Mouse (Mus musculus): ENCODE measurements around the gene Fam149a. TPM values are rescaled to one million over a fixed set of nuclear protein-coding genes. Genes with fewer than 3 reads are reported as not detected.
"Not testable (repeated sequence)": the region's sequence is repeated elsewhere in the genome, so short reads cannot be mapped to it uniquely, and the experiment has no call there.

Gene Fam149a
- polyA plus RNA-seq, 1 experiment = 27.7 TPM

GRCm38 (mm10) chr8:45333493-45333892 is 48.6 kb downstream of the Fam149a start:
- H3K27ac ChIP-seq (ENCODE audit: insufficient read depth, low read length) = peak overlapping the region; percentile 61
- peak overlapping the region; percentile 72 for H3K4me3 ChIP-seq (ENCODE audit: insufficient read depth, low read length)
- TF ChIP-seq POLR2A (IDR thresholded peaks at IDR 0.05; ENCODE audit: low read depth, low read length) (no peak; the same call in none of the 2 replicates), CTCF (IDR thresholded peaks at IDR 0.05; ENCODE audit: borderline replicate concordance, insufficient read depth, low read length) (no peak)
- H3K4me1 ChIP-seq (ENCODE audit: control insufficient read depth, insufficient read depth, low read length) = peaks cover 6% of the 10 kb centered on the region

- Histone ChIP-seq H3K4me1 (ENCODE audit: control insufficient read depth, insufficient read depth, low read length) (peaks cover 6% of the 10 kb centered on the region), H3K4me3 (ENCODE audit: insufficient read depth, low read length) (peak within 1 kb of the TSS; percentile 72), H3K27ac (ENCODE audit: insufficient read depth, low read length) (peak within 1 kb of the TSS; percentile 61)
- TF ChIP-seq POLR2A (IDR thresholded peaks at IDR 0.05; ENCODE audit: low read depth, low read length) = peak; percentile 64
- TF ChIP-seq CTCF (IDR thresholded peaks at IDR 0.05; ENCODE audit: borderline replicate concordance, insufficient read depth, low read length) = no peak
These were observed 49.2 kb downstream of the Fam149a start, which contains the start of gene Cyp4v3 for GRCm38 (mm10) chr8:45332685-45333409. TSS of gene Cyp4v3 (minus strand) at chr8:45333216.

- Histone ChIP-seq H3K4me3 (ENCODE audit: insufficient read depth, low read length) (no peak overlapping the region), H3K27ac (ENCODE audit: insufficient read depth, low read length) (no peak overlapping the region), H3K4me1 (ENCODE audit: control insufficient read depth, insufficient read depth, low read length) (peaks cover 6% of the 10 kb centered on the region)
- no peak for TF ChIP-seq CTCF (IDR thresholded peaks at IDR 0.05; ENCODE audit: borderline replicate concordance, insufficient read depth, low read length)
- no peak for TF ChIP-seq POLR2A (IDR thresholded peaks at IDR 0.05; ENCODE audit: low read depth, low read length)
These were observed 51.2 kb downstream of the Fam149a start for GRCm38 (mm10) chr8:45330856-45331255.

- H3K27ac ChIP-seq (ENCODE audit: insufficient read depth, low read length) = peak overlapping the region; percentile 3; the same call in 1 of the 2 replicates
- peaks cover 6% of the 10 kb centered on the region for H3K4me1 ChIP-seq (ENCODE audit: control insufficient read depth, insufficient read depth, low read length)
- no peak overlapping the region for H3K4me3 ChIP-seq (ENCODE audit: insufficient read depth, low read length)
- TF ChIP-seq POLR2A (IDR thresholded peaks at IDR 0.05; ENCODE audit: low read depth, low read length) (no peak), CTCF (IDR thresholded peaks at IDR 0.05; ENCODE audit: borderline replicate concordance, insufficient read depth, low read length) (no peak)
These were observed 52.7 kb downstream of the Fam149a start for GRCm38 (mm10) chr8:45329206-45329980.

GRCm38 (mm10) chr8:45327076-45327475 is 55.0 kb downstream of the Fam149a start:
- H3K4me1 ChIP-seq (ENCODE audit: control insufficient read depth, insufficient read depth, low read length); H3K27ac ChIP-seq (ENCODE audit: insufficient read depth, low read length); H3K4me3 ChIP-seq (ENCODE audit: insufficient read depth, low read length): not testable (repeated sequence)

- TF ChIP-seq CTCF (IDR thresholded peaks at IDR 0.05; ENCODE audit: borderline replicate concordance, insufficient read depth, low read length) = no peak
- no peak for TF ChIP-seq POLR2A (IDR thresholded peaks at IDR 0.05; ENCODE audit: low read depth, low read length)
- Histone ChIP-seq H3K27ac (ENCODE audit: insufficient read depth, low read length) (no peak overlapping the region), H3K4me1 (ENCODE audit: control insufficient read depth, insufficient read depth, low read length) (no peaks in the 10 kb centered on the region), H3K4me3 (ENCODE audit: insufficient read depth, low read length) (no peak overlapping the region)
These were observed 57.9 kb downstream of the Fam149a start for GRCm38 (mm10) chr8:45324151-45324550.

- Histone ChIP-seq H3K4me1 (ENCODE audit: control insufficient read depth, insufficient read depth, low read length) (no peaks in the 10 kb centered on the region), H3K27ac (ENCODE audit: insufficient read depth, low read length) (no peak overlapping the region), H3K4me3 (ENCODE audit: insufficient read depth, low read length) (no peak overlapping the region)
- TF ChIP-seq POLR2A (IDR thresholded peaks at IDR 0.05; ENCODE audit: low read depth, low read length) (no peak), CTCF (IDR thresholded peaks at IDR 0.05; ENCODE audit: borderline replicate concordance, insufficient read depth, low read length) (no peak)
These were observed 60.7 kb downstream of the Fam149a start for GRCm38 (mm10) chr8:45321365-45321764.

GRCm38 (mm10) chr8:45320930-45321329 is 61.2 kb downstream of the Fam149a start:
- no peaks in the 10 kb centered on the region for H3K4me1 ChIP-seq (ENCODE audit: control insufficient read depth, insufficient read depth, low read length)
- TF ChIP-seq POLR2A (IDR thresholded peaks at IDR 0.05; ENCODE audit: low read depth, low read length) = no peak
- TF ChIP-seq CTCF (IDR thresholded peaks at IDR 0.05; ENCODE audit: borderline replicate concordance, insufficient read depth, low read length) = no peak
- no peak overlapping the region for H3K4me3 ChIP-seq (ENCODE audit: insufficient read depth, low read length)
- no peak overlapping the region for H3K27ac ChIP-seq (ENCODE audit: insufficient read depth, low read length)

- H3K4me1 ChIP-seq (ENCODE audit: control insufficient read depth, insufficient read depth, low read length) = no peaks in the 10 kb centered on the region
- H3K4me3 ChIP-seq (ENCODE audit: insufficient read depth, low read length) = no peak overlapping the region
- TF ChIP-seq POLR2A (IDR thresholded peaks at IDR 0.05; ENCODE audit: low read depth, low read length) (no peak), CTCF (IDR thresholded peaks at IDR 0.05; ENCODE audit: borderline replicate concordance, insufficient read depth, low read length) (no peak)
- H3K27ac ChIP-seq (ENCODE audit: insufficient read depth, low read length) = no peak overlapping the region
These were observed 71.1 kb downstream of the Fam149a start for GRCm38 (mm10) chr8:45310967-45311366.

- Histone ChIP-seq H3K4me1 (ENCODE audit: control insufficient read depth, insufficient read depth, low read length) (no peaks in the 10 kb centered on the region), H3K27ac (ENCODE audit: insufficient read depth, low read length) (no peak within 1 kb of the TSS), H3K4me3 (ENCODE audit: insufficient read depth, low read length) (no peak within 1 kb of the TSS)
- TF ChIP-seq POLR2A (IDR thresholded peaks at IDR 0.05; ENCODE audit: low read depth, low read length) (no peak), CTCF (IDR thresholded peaks at IDR 0.05; ENCODE audit: borderline replicate concordance, insufficient read depth, low read length) (no peak)
These were observed 73.7 kb downstream of the Fam149a start, which contains the start of gene Gm45753 for GRCm38 (mm10) chr8:45308366-45308765. TSS of gene Gm45753 (minus strand) at chr8:45308466.
